Mouse (Mus musculus) bone marrow, adult 2 months (tissue): ENCODE measurements at regions not wholly inside any gene's neighbourhood (a gene's known extent, or its start where the extent isn't known, plus 50 kb on each side); places are given as distances from the start of the nearest gene placed in this dataset.

ENCODE experiments used
- CTCF ChIP-seq: fragments of 200-500 bp; IDR thresholded peaks from 2 replicates; pipeline ENCODE4 v1.5.1; 2011; ENCODE audit warnings: low read length, control low read depth; ENCODE audit not compliant: control insufficient read depth, insufficient read depth
- POLR2A ChIP-seq: fragments of 200-500 bp; IDR thresholded peaks from 2 replicates; pipeline ENCODE4 v1.6.1; 2011; ENCODE audit warnings: low read depth, mild to moderate bottlenecking, control low read depth, low read length, borderline replicate concordance; ENCODE audit not compliant: control insufficient read depth

DNA sequence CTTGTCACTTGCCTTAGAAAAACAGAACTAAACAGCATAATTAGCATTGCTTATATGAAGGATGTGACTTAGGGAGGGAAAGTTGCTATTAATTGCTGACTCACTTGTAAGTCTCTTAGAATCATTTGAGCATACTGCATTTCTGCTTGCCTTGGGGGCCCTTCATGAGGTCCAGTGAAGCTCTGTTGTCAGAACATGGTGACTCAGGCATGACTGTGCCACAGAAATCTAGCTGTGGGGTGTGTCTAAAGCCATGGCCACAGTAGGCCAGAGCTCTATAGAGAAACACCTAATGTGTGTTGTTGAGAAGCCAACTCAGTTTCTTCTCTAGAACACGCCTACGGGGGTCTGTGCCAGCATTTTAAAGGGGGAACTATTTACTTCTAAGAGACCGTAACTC lies 153.2 kb upstream of the Pard3b start:
- TF ChIP-seq CTCF (no peak), POLR2A (no peak)
